Mouse (Mus musculus) adrenal gland, postnatal 36 days (tissue): ENCODE results near the gene Gm281. TPM values are rescaled to one million over a fixed set of nuclear protein-coding genes. Genes with fewer than 3 reads are reported as not detected.

Source experiments
- DNase-seq, 2 experiments: peaks; one replicate each; pipeline ENCODE4 v3.0.0; 2021; ENCODE audit warnings: mixed read lengths in 1 of 2
- microRNA-seq: library from miRNA; unstranded; fragments of <30 nt; microRNA quantifications from one replicate; pipeline ENCODE4 v1.2.0, GENCODE M21; 2021
- total RNA-seq, 2 experiments: library from RNA; stranded (reverse); gene quantifications; 2 replicates each; pipeline ENCODE4 v1.2.3; 2021

Gm281 gene
- total RNA-seq, 2 experiments from 2014 or later = not detected

DNA sequence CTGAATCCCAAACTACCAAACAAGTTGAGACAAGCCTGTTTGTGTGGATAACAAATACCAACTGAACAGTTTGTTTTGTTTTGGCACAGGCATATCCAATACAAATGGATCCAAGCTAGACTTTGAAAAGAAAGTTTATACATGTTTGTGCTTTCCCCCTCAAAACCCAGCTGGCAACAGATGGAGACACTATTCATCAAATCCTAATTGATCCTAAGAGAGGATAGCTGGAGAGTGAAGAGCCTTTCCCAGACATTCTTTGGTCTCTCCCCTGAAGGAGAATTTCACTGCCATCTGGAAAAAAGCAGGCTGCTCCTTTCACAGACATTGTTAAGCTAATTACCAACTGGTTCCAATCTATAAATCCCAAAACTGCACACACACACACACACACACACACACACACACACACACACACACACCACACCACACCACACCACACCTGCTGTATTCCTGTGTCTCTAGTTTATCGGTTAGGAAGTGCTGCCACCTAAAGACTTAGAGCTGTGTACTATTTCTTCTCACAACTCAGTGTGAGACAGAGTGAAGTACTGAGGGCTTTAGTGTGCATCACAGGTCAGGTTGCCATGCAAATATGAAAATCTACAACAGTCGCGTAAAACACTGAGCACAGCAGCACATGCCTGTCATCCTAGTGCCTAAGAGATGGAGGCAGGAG is 101.3 kb downstream of the Gm281 start:
- DNase-seq = no peak

DNA sequence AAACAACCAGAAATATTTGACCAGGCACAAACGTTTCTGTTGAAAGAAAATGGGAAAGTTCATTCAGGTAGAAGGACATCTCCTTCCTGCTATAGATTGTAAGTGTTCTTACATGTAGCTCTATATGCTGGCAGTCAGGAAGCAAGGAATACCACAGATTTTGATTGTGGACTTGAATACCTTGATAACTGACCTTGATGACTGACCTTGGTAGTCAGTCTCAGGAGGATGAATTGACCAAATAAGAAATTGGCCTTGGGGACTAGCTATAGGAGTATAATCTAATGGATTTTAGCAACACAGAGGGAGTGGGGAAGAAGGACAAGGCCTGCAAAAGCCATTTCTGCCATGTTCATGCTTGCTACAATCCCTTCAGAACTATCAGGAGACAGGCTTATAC is 123.8 kb downstream of the Gm281 start:
- DNase-seq = no peak

DNA sequence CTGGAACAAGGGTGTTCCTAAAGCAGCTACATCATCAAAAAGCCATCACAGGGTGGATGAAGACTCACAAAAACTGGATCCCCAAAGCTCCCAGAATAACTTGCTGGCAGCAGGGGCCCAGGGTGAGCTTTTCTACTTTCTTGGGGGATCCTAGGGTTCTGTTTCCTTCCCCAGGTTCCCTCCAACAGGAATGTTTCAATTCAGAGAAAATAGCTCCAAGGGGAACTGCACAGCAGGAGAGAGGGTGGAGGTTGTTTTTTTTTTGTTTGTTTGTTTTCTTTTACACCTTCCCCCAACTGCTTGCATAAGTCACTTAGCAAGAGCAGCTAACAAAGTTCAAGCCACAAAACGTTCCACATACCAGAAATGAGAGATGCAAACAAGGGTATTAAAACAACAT is 124.3 kb downstream of the Gm281 start:
- no peak for DNase-seq

DNA sequence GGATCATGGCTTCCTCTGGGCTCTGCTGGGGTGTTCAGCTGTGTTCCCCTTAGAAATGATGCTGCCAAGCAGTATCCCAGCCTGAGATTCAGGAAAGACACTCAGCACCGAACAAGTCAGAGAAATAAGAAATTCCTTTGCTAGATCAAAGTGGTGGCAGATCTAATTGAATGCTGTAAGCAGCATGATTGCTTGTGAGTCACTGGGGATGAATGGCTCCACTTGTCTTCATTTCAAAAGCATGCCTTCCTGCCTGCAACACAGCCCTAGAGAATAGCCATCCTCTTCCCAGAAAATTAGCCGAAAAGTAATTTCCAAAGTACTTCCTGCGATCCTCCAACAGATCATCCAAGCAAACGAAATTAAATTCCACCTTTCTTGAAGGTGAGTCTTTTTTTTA is 131.3 kb downstream of the Gm281 start:
- no peak for DNase-seq

DNA sequence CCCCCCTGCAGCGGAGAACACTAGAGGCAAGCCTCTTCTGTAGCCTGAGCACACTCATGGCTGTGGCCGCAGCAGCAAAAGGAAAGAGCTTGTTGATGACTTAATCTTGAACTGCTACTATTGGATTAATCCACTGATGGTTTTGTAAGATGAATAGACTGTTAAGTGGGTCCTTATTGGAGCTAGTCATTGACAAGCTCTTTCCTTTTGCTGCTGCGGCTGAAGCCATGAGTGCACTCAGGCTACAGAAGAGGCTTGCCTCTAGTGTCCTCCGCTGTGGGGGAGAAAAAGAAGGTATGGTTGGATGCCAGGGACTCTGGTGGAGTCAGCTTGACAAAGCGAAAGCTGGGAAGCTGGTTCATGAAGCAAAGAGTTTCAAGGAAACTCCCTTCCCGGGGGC is 135.9 kb downstream of the Gm281 start:
- DNase-seq = no peak

DNA sequence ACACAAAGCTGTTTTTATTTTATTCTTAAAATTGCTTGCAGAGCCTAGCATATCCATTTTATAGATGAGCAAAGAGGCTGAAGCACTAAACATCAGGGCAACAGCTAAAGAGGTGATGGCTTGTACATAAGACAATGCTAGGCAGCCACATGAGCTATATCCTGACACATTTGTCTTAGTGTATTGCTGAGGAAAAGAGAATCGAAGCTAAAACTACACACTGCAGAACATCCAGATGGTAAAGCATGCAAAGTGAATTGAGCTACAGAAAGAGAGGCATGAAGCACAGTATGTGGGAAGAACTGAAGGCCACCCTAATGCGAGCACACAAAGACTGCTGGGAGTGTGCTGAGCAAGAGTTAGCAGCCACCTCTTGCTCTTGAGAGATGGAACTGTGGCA is 143.1 kb downstream of the Gm281 start:
- DNase-seq = no peak

DNA sequence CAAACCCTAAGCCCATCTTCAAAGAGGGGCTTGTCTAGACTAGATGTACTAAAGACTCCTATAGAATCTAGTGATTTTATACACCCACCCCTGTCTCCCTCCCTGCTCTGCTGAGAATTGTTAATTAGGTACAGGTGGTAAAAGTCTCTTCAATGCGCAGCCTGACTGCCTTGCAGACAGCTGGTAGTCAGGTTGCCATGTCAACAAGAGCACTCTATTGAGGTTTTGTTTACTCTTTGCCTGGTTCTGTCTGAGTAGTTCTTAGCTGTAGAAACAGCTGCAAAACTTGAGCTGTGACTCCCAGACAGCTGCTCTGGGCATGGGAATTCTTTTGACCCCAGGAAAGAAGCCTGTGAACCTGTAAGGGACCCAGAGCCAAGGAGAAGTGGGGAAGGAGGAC is 143.6 kb downstream of the Gm281 start:
- no peak for DNase-seq

Small RNA genes within 50 kb of the gene (microRNA-seq; reads per million reads assigned to microRNA genes)
- not detected for gene Gm27506

Other genes with a start within 250 kb of the Gm281 start
- not detected for gene Sntn, start 243.6 kb downstream of the Gm281 start, total RNA-seq
- 10 to 100 TPM; 22.0 to 43.8 TPM for gene Atxn7, start 47.0 kb upstream of the Gm281 start, total RNA-seq
- 100 to 1,000 TPM; 121 TPM for gene Thoc7, start 47.4 kb upstream of the Gm281 start, total RNA-seq
- 100 to 1,000 TPM; 131 to 142 TPM for gene Psmd6, start 206.5 kb upstream of the Gm281 start, total RNA-seq